Mouse (Mus musculus) gastrocnemius, adult 8-10 months (tissue): Measurements from ENCODE around the gene Cdc34. TPM values are rescaled to one million over a fixed set of nuclear protein-coding genes. Genes with fewer than 3 reads are reported as not detected.

Experiments used
- DNase-seq, 2 experiments: peaks; one replicate each; pipeline ENCODE4 v3.0.0; 2022; ENCODE audit warnings: low spot score in 2 of 2
- total RNA-seq, 4 experiments: library from RNA; stranded (reverse); gene quantifications; 2 replicates each; pipeline ENCODE4 v1.2.4; 2022

Cdc34 gene
- total RNA-seq, 4 experiments from 2014 or later, result 381 to 451 (median 390) TPM

GRCm38 (mm10) chr10:79716254-79716987, 34.4 kb downstream of the Cdc34 start, which contains the start of gene Hcn2:
Gene Hcn2, plus strand, starts transcription at chr10:79716634.
- DNase-seq, result no peak

- DNase-seq, result no peak
Observed at GRCm38 (mm10) chr10:79716988-79717355, 35.0 kb downstream of the Cdc34 start.

GRCm38 (mm10) chr10:79717640-79718357, 35.8 kb downstream of the Cdc34 start:
- DNase-seq, result no peak

- no peak for DNase-seq
Observed at GRCm38 (mm10) chr10:79721089-79721488, 39.1 kb downstream of the Cdc34 start.

- DNase-seq, result no peak
Observed at GRCm38 (mm10) chr10:79723047-79723446, 41.1 kb downstream of the Cdc34 start.

- no peak for DNase-seq
Observed at GRCm38 (mm10) chr10:79723692-79724091, 41.7 kb downstream of the Cdc34 start.

GRCm38 (mm10) chr10:79726090-79726489, 44.1 kb downstream of the Cdc34 start:
- peak; percentile 54 to 70 for DNase-seq

- DNase-seq, result no peak
Observed at GRCm38 (mm10) chr10:79728323-79729249, 46.6 kb downstream of the Cdc34 start.

GRCm38 (mm10) chr10:79729357-79729965, 47.5 kb downstream of the Cdc34 start:
- DNase-seq, result no peak

GRCm38 (mm10) chr10:79732500-79732899, 50.5 kb downstream of the Cdc34 start:
- no peak for DNase-seq

- no peak for DNase-seq
Observed at GRCm38 (mm10) chr10:79733847-79734246, 51.9 kb downstream of the Cdc34 start.

GRCm38 (mm10) chr10:79735361-79735760, 53.4 kb downstream of the Cdc34 start:
- DNase-seq, result no peak

GRCm38 (mm10) chr10:79736706-79737105, 54.7 kb downstream of the Cdc34 start:
- no peak for DNase-seq

Other genes with a start within 250 kb of the Cdc34 start
- gene Vmn2r83, start 213.5 kb upstream of the Cdc34 start, total RNA-seq, result not detected
- 1 to 10 TPM in 1 of 4 experiments, under 1 TPM in 3; 0.29 to 1.3 (median 0.50) TPM for gene Plpp2, start 148.4 kb upstream of the Cdc34 start, total RNA-seq
- 10 to 100 TPM; 20.1 to 23.4 (median 21.2) TPM for gene Mier2, start 127.0 kb upstream of the Cdc34 start, total RNA-seq
- not detected for gene Theg, start 94.9 kb upstream of the Cdc34 start, total RNA-seq
- gene C2cd4c, start 68.2 kb upstream of the Cdc34 start, total RNA-seq, result 1 to 10 TPM in 1 of 4 experiments, under 1 TPM in 3; 0.22 to 1.1 (median 0.68) TPM
- 10 to 100 TPM in 2 of 4 experiments, 1 to 10 TPM in 2; 5.4 to 13.0 (median 8.7) TPM for gene Shc2, start 44.3 kb upstream of the Cdc34 start, total RNA-seq
- 100 to 1,000 TPM in 1 of 4 experiments, 10 to 100 TPM in 3; 32.0 to 113 (median 56.6) TPM for gene Odf3l2, start 36.5 kb upstream of the Cdc34 start, total RNA-seq
- gene Madcam1, start 17.6 kb upstream of the Cdc34 start, total RNA-seq, result not detected
- 10 to 100 TPM; 17.6 to 21.1 (median 20.1) TPM for gene Tpgs1, start 12.8 kb upstream of the Cdc34 start, total RNA-seq
- 10 to 100 TPM in 3 of 4 experiments, 1 to 10 TPM in 1; 9.9 to 15.9 (median 10.2) TPM for gene Gzmm, start 6.8 kb downstream of the Cdc34 start, total RNA-seq
- 100 to 1,000 TPM; 524 to 920 (median 651) TPM for gene Bsg, start 22.3 kb downstream of the Cdc34 start, total RNA-seq
- gene Hcn2, start 34.4 kb downstream of the Cdc34 start, total RNA-seq, result under 1 TPM; 0.39 to 0.86 (median 0.73) TPM
- gene Polrmt, start 64.4 kb downstream of the Cdc34 start, total RNA-seq, result 10 to 100 TPM; 34.1 to 47.2 (median 38.3) TPM
- gene Fgf22, start 72.9 kb downstream of the Cdc34 start, total RNA-seq, result not detected
- gene Rnf126, start 84.8 kb downstream of the Cdc34 start, total RNA-seq, result 10 to 100 TPM; 51.9 to 80.5 (median 53.3) TPM
- 1 to 10 TPM in 2 of 4 experiments, under 1 TPM in 2; 0.73 to 1.2 (median 1.1) TPM for gene Fstl3, start 95.1 kb downstream of the Cdc34 start, total RNA-seq
- not detected for gene Prss57, start 108.8 kb downstream of the Cdc34 start, total RNA-seq
- 10 to 100 TPM in 3 of 4 experiments, 1 to 10 TPM in 1; 6.8 to 12.3 (median 11.2) TPM for gene Palm, start 111.4 kb downstream of the Cdc34 start, total RNA-seq
- not detected for gene Misp, start 138.8 kb downstream of the Cdc34 start, total RNA-seq
- gene Ptbp1, start 172.2 kb downstream of the Cdc34 start, total RNA-seq, result 10 to 100 TPM; 11.8 to 19.3 (median 14.8) TPM
- not detected for gene Prtn3, start 192.3 kb downstream of the Cdc34 start, total RNA-seq
- gene Plppr3, start 192.4 kb downstream of the Cdc34 start, total RNA-seq, result under 1 TPM in 1 of 4 experiments, not detected in 3; 0.40 TPM
- not detected for gene Elane, start 204.1 kb downstream of the Cdc34 start, total RNA-seq
- gene Cfd, start 208.7 kb downstream of the Cdc34 start, total RNA-seq, result 100 to 1,000 TPM in 1 of 4 experiments, 10 to 100 TPM in 3; 10.7 to 257 (median 39.5) TPM
- gene Med16, start 226.7 kb downstream of the Cdc34 start, total RNA-seq, result 10 to 100 TPM; 30.8 to 37.1 (median 32.9) TPM
- not detected for gene Gm26602, start 228.7 kb downstream of the Cdc34 start, total RNA-seq
- gene Kiss1r, start 234.8 kb downstream of the Cdc34 start, total RNA-seq, result under 1 TPM; 0.13 to 0.36 (median 0.22) TPM
- gene R3hdm4, start 239.0 kb downstream of the Cdc34 start, total RNA-seq, result 100 to 1,000 TPM; 124 to 137 (median 129) TPM
- 1 to 10 TPM; 1.5 to 2.3 (median 2.1) TPM for gene Arid3a, start 244.8 kb downstream of the Cdc34 start, total RNA-seq